Mouse (Mus musculus) neural tube, embryonic 13.5 days (tissue): ENCODE measurements at regions not wholly inside any gene's neighbourhood (a gene's known extent, or its start where the extent isn't known, plus 50 kb on each side); places are given as distances from the start of the nearest gene placed in this dataset.
"Not testable (repeated sequence)": the region's sequence is repeated elsewhere in the genome, so short reads cannot be mapped to it uniquely, and the experiment has no call there.

Source experiments
- ATAC-seq: fragments of 200-750 bp; cut with Nextera tagmentation; 2 replicates; pipeline ENCODE4 v1.8.0; 2017; ENCODE audit warnings: low read depth, mild to moderate bottlenecking, moderate TSS enrichment, moderate library complexity
- H3K27ac ChIP-seq: fragments of 300-500 bp; sonication (generic); replicated peaks from 2 replicates; pipeline ENCODE4 v1.5.1; 2015; ENCODE audit warnings: moderate library complexity, mild to moderate bottlenecking, inconsistent platforms
- H3K27me3 ChIP-seq: fragments of 300-500 bp; sonication (generic); 2 replicates; pipeline ENCODE4 v1.6.1; 2015; ENCODE audit warnings: mild to moderate bottlenecking, inconsistent platforms
- H3K36me3 ChIP-seq: fragments of 300-500 bp; sonication (generic); 2 replicates; pipeline ENCODE4 v1.6.1; 2015; ENCODE audit warnings: mild to moderate bottlenecking, inconsistent platforms
- H3K4me1 ChIP-seq: fragments of 300-500 bp; sonication (generic); replicated peaks from 2 replicates; pipeline ENCODE4 v1.6.1; 2015; ENCODE audit warnings: inconsistent platforms
- H3K4me2 ChIP-seq: fragments of 300-500 bp; sonication (generic); 2 replicates; pipeline ENCODE4 v1.6.1; 2015; ENCODE audit warnings: inconsistent platforms, mild to moderate bottlenecking, moderate library complexity
- H3K4me3 ChIP-seq: fragments of 300-500 bp; sonication (generic); 2 replicates; pipeline ENCODE4 v1.5.1; 2015; ENCODE audit warnings: mild to moderate bottlenecking, inconsistent platforms
- H3K9ac ChIP-seq: fragments of 300-500 bp; sonication (generic); 2 replicates; pipeline ENCODE4 v1.6.1; 2015; ENCODE audit warnings: moderate library complexity, mild to moderate bottlenecking, inconsistent platforms
- H3K9me3 ChIP-seq: fragments of 300-500 bp; sonication (generic); 2 replicates; pipeline ENCODE4 v1.6.1; 2016; ENCODE audit warnings: inconsistent platforms
- WGBS: fragments of 180-500 bp; shearing (Covaris S2); methylation state at CpG from one replicate; pipeline ENCODE4 v1.1.7; 2015; 5-methylcytosine and 5-hydroxymethylcytosine counted together

GRCm38 (mm10) chr4:22140122-22140521 is 209.0 kb downstream of the Faxc start:
- Histone ChIP-seq H3K27me3 (peaks cover 3% of the 10 kb centered on the region; the same call in 1 of the 2 replicates), H3K4me3 (no peak overlapping the region), H3K36me3 (no peaks in the 10 kb centered on the region), H3K9ac (no peak overlapping the region), H3K4me1 (no peaks in the 10 kb centered on the region), H3K9me3 (no peaks in the 10 kb centered on the region), H3K4me2 (no peak overlapping the region), H3K27ac (no peak overlapping the region)
- ATAC-seq = no peak
- 20% methylated on average over 3 of the region's 3 CpGs for WGBS

DNA sequence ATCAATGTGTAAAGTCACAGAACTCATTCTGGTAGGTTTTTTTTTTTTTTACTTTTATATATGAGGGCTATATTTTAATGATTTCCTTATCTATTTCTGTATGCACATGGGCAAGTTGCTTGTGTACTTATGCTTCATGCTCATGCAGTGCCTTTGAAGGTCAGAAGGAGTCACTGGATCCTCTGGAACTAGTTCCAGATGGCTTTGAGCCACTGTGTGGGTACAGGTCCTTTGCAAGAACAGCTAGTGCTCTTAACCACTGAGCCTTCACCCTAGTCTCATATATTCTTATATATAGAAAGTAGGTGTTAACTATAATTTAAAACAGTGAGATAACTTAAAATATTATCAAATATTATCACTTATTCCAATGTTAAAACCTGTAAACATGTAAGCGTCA is 212.4 kb downstream of the Faxc start:
- H3K4me2 ChIP-seq = no peak overlapping the region
- 0 out of 2 replicates have a peak, but pooled peaks cover 5% of the 10 kb centered on the region for H3K4me1 ChIP-seq
- no peak overlapping the region for H3K9ac ChIP-seq
- no peaks in the 10 kb centered on the region for H3K36me3 ChIP-seq
- 96% methylated on average over 1 of the region's 1 CpGs for WGBS
- no peak for ATAC-seq
- no peaks in the 10 kb centered on the region for H3K27me3 ChIP-seq
- H3K9me3 ChIP-seq = no peaks in the 10 kb centered on the region
- H3K4me3 ChIP-seq = no peak overlapping the region
- H3K27ac ChIP-seq = no peak overlapping the region

GRCm38 (mm10) chr4:22144834-22145233 is 212.5 kb upstream of the Fbxl4 start:
- H3K9ac ChIP-seq, H3K27ac ChIP-seq, H3K9me3 ChIP-seq, H3K4me3 ChIP-seq, H3K36me3 ChIP-seq, H3K27me3 ChIP-seq, H3K4me1 ChIP-seq, H3K4me2 ChIP-seq, ATAC-seq: not testable (repeated sequence)
- 73% methylated on average over 1 of the region's 1 CpGs for WGBS

DNA sequence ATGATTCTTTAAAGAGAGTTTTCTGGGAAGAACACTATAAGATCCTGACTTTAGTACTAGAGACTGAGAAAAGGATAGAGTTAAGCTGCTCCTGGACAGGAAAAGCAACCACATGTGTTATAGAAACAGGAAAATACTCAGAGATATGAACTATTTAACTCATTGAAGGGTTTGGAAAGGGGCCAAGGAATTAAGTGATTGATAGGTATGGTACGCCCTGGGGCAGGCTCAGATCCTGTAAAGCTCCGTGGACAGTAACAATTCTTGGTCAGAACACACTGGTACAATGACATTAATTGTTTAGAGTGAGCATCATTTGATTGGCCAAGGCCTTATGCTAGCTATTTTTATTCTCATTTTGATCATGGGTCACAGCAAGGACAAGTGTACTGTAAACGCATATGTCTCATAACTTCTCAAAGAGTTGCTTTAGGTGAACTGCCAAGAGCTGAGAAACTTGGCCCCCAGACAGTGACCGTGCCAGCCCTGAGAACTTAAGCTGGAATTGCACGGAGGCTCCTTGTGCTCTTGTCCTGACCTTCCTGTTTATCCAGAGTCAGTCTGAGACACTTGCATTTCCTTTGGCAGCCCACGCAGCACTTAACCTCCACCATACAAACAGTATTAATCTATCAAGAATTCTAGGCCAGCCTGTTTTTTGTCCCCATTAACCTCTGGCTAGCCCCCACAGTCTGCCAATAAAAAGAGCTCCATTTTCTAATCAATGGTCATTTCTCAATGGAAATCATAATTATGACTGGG is 210.5 kb upstream of the Fbxl4 start:
- Histone ChIP-seq H3K36me3 (no peaks in the 10 kb centered on the region), H3K27me3 (no peaks in the 10 kb centered on the region), H3K27ac (no peak overlapping the region), H3K9me3 (no peaks in the 10 kb centered on the region), H3K4me2 (no peak overlapping the region), H3K4me1 (peaks cover 12% of the 10 kb centered on the region), H3K9ac (no peak overlapping the region), H3K4me3 (no peak overlapping the region)
- 63% methylated on average over 6 of the region's 6 CpGs for WGBS
- no peak for ATAC-seq

- H3K36me3 ChIP-seq = no peaks in the 10 kb centered on the region
- H3K4me2 ChIP-seq = peak overlapping the region; percentile 21
- H3K27me3 ChIP-seq = no peaks in the 10 kb centered on the region
- peaks cover 15% of the 10 kb centered on the region for H3K4me1 ChIP-seq
- no peaks in the 10 kb centered on the region for H3K9me3 ChIP-seq
- H3K4me3 ChIP-seq = no peak overlapping the region
- H3K27ac ChIP-seq = no peak overlapping the region
- no peak overlapping the region for H3K9ac ChIP-seq
- 20% methylated on average over 10 of the region's 10 CpGs for WGBS
- peak; percentile 50; the same call in 1 of the 2 replicates for ATAC-seq
Observed at GRCm38 (mm10) chr4:22151899-22152493, 205.3 kb upstream of the Fbxl4 start.

- peaks cover 14% of the 10 kb centered on the region for H3K4me1 ChIP-seq
- ATAC-seq = no peak
- H3K27ac ChIP-seq = no peak overlapping the region
- no peaks in the 10 kb centered on the region for H3K9me3 ChIP-seq
- H3K27me3 ChIP-seq = no peaks in the 10 kb centered on the region
- WGBS = 31% methylated on average over 7 of the region's 7 CpGs
- H3K9ac ChIP-seq = no peak overlapping the region
- no peak overlapping the region for H3K4me3 ChIP-seq
- H3K4me2 ChIP-seq = no peak overlapping the region
- H3K36me3 ChIP-seq = no peaks in the 10 kb centered on the region
Observed at GRCm38 (mm10) chr4:22152971-22153544, 204.3 kb upstream of the Fbxl4 start.

- 65% methylated on average over 6 of the region's 6 CpGs for WGBS
- ATAC-seq = no peak
Observed at GRCm38 (mm10) chr4:22153620-22154019, 203.7 kb upstream of the Fbxl4 start.

DNA sequence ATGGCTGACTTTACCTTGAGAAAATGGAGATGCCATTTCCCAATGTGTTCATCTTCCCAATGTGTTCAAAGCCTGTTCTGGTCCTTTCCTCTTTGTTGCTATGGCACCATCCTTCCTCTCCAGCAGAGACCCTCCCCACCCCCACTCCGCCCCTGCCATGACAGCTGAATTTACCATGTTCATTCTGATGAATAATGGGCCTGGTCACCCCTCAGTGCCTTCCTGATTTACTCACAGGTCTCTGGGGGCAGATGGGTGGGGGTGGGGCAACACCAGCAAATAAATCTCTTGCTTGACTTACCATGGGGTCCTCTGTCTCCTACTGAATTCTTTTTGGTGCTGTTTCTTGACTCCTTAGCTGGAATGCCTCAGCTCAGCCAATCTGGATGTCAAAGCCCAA is 170.9 kb upstream of the Fbxl4 start:
- no peaks in the 10 kb centered on the region for H3K27me3 ChIP-seq
- peaks cover 8% of the 10 kb centered on the region for H3K4me1 ChIP-seq
- no peak overlapping the region for H3K4me2 ChIP-seq
- no peak overlapping the region for H3K9ac ChIP-seq
- no peaks in the 10 kb centered on the region for H3K9me3 ChIP-seq
- no peak overlapping the region for H3K27ac ChIP-seq
- H3K36me3 ChIP-seq = no peaks in the 10 kb centered on the region
- ATAC-seq = peak; percentile 63; the same call in 1 of the 2 replicates
- no peak overlapping the region for H3K4me3 ChIP-seq
- WGBS = 46% methylated on average over 1 of the region's 1 CpGs

More at GRCm38 (mm10) chr4:22153620-22154019, 203.7 kb upstream of the Fbxl4 start:
- Histone ChIP-seq H3K27me3 (no peaks in the 10 kb centered on the region), H3K4me1 (peaks cover 14% of the 10 kb centered on the region), H3K36me3 (no peaks in the 10 kb centered on the region), H3K9me3 (no peaks in the 10 kb centered on the region), H3K4me2 (no peak overlapping the region), H3K4me3 (no peak overlapping the region), H3K27ac (no peak overlapping the region), H3K9ac (no peak overlapping the region)

DNA sequence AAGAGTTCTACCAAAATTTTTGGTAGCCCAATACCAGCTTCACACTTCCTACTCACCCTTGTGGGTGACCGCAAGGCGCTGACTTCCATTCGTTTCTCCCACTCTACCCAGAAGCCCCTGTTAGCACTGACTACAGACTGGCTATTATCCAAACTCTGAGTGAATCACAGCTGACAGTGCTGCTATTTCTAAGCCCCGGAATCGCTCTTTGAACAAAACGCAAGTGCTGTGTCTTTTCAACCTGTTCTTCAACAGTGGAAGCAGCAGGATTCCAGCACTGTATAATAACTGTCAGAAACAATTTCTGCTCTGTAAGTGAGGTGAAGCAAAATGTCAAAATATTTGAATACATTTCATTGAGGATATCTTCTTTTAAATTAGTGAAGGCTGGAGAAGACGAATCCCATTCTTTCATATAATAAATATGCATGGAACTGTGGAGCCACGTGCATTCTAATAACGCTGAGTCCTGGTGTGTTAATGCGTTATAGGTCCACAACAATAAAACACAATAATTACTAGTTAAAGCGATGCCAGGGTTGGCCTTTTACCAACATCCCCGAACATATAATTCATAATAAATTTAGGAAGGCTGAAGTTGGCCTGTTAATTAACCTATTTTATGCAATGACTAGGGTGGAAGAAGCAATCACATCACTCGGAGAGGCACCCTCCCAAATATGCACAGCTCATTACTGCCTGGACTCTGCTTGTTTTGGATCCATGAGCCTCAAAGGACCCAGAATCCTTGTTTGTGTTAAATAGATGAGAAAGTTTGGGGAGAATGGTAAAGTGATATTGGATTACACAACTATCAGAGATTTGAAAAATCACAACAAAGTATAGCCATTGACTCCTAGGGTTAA is 169.0 kb upstream of the Fbxl4 start:
- 56% methylated on average over 13 of the region's 13 CpGs for WGBS
- H3K9me3 ChIP-seq = no peaks in the 10 kb centered on the region
- no peak overlapping the region for H3K4me3 ChIP-seq
- H3K27ac ChIP-seq = no peak overlapping the region
- H3K36me3 ChIP-seq = no peaks in the 10 kb centered on the region
- no peaks in the 10 kb centered on the region for H3K27me3 ChIP-seq
- no peak overlapping the region for H3K4me2 ChIP-seq
- H3K9ac ChIP-seq = no peak overlapping the region
- peaks cover 8% of the 10 kb centered on the region for H3K4me1 ChIP-seq
- ATAC-seq = no peak

DNA sequence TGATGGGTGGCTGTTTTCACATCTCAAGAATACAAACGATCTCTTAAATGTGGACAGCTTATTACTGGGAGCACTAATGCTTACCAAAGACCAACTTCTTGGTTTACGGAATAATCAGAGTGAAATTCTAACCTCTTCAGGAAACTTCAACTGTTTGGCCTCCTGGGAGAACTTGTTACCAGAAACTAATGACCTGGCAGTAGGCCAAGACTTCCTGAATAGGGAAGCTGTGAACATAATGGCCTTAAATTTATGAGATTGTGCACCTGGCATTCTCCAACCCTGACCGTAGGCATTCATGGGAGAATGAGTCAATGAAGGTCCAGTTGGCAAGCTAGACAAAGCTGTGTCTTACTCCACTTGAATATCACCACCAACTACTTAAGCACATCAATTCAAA is 160.8 kb upstream of the Fbxl4 start:
- 52% methylated on average over 3 of the region's 3 CpGs for WGBS
- ATAC-seq = no peak
- H3K27me3 ChIP-seq = no peaks in the 10 kb centered on the region
- H3K36me3 ChIP-seq = no peaks in the 10 kb centered on the region
- no peak overlapping the region for H3K4me3 ChIP-seq
- no peaks in the 10 kb centered on the region for H3K9me3 ChIP-seq
- no peak overlapping the region for H3K27ac ChIP-seq
- H3K4me1 ChIP-seq = no peaks in the 10 kb centered on the region
- H3K9ac ChIP-seq = no peak overlapping the region
- H3K4me2 ChIP-seq = no peak overlapping the region

- WGBS = 70% methylated on average over 5 of the region's 5 CpGs
- Histone ChIP-seq H3K4me3 (no peak overlapping the region), H3K9me3 (no peaks in the 10 kb centered on the region), H3K27me3 (no peaks in the 10 kb centered on the region), H3K9ac (no peak overlapping the region), H3K4me2 (no peak overlapping the region), H3K4me1 (no peaks in the 10 kb centered on the region), H3K36me3 (no peaks in the 10 kb centered on the region), H3K27ac (no peak overlapping the region)
- ATAC-seq = no peak
Observed at GRCm38 (mm10) chr4:22208531-22208930, 148.8 kb upstream of the Fbxl4 start.

GRCm38 (mm10) chr4:22237640-22238039 is 119.7 kb upstream of the Fbxl4 start:
- no peaks in the 10 kb centered on the region for H3K27me3 ChIP-seq
- no peak overlapping the region for H3K27ac ChIP-seq
- H3K36me3 ChIP-seq = no peaks in the 10 kb centered on the region
- H3K4me1 ChIP-seq = no peaks in the 10 kb centered on the region
- H3K4me3 ChIP-seq = no peak overlapping the region
- H3K9me3 ChIP-seq = no peaks in the 10 kb centered on the region
- 93% methylated on average over 3 of the region's 3 CpGs for WGBS
- H3K4me2 ChIP-seq = no peak overlapping the region
- no peak overlapping the region for H3K9ac ChIP-seq
- no peak for ATAC-seq
